Mouse (Mus musculus): ENCODE results near the gene Vps51.

GRCm38 (mm10) chr19:6117346-6117985 is 40.4 kb upstream of the Vps51 start:
- no peak for TF ChIP-seq POLR2A (IDR thresholded peaks at IDR 0.05; ENCODE audit: insufficient read length, low read depth)
- TF ChIP-seq CEBPB (IDR thresholded peaks at IDR 0.05; ENCODE audit: insufficient read depth, poor library complexity, severe bottlenecking) = no peak
- TF ChIP-seq MYOD1 (IDR thresholded peaks at IDR 0.05; ENCODE audit: control insufficient read depth in 1 of 3, insufficient read length in 2 of 3, low read depth in 2 of 3) = no peak
- no peak for TF ChIP-seq POLR2AphosphoS2 (IDR thresholded peaks at IDR 0.05; ENCODE audit: insufficient read length, low read depth)
- no peak for TF ChIP-seq MAX (IDR thresholded peaks at IDR 0.05; ENCODE audit: low read depth)
- TF ChIP-seq TCF12 (IDR thresholded peaks at IDR 0.05; ENCODE audit: insufficient read depth, poor library complexity, severe bottlenecking) = no peak
